Mouse (Mus musculus) thymus, postnatal 4 days (tissue): Measurements from ENCODE around the gene Tnik.

ENCODE experiments used
- DNase-seq: peaks from one replicate; pipeline ENCODE4 v3.0.0; 2021

Tnik gene

GRCm38 (mm10) chr3:28638957-28639356 lies 375.9 kb downstream of the Tnik start:
- no peak for DNase-seq

DNA sequence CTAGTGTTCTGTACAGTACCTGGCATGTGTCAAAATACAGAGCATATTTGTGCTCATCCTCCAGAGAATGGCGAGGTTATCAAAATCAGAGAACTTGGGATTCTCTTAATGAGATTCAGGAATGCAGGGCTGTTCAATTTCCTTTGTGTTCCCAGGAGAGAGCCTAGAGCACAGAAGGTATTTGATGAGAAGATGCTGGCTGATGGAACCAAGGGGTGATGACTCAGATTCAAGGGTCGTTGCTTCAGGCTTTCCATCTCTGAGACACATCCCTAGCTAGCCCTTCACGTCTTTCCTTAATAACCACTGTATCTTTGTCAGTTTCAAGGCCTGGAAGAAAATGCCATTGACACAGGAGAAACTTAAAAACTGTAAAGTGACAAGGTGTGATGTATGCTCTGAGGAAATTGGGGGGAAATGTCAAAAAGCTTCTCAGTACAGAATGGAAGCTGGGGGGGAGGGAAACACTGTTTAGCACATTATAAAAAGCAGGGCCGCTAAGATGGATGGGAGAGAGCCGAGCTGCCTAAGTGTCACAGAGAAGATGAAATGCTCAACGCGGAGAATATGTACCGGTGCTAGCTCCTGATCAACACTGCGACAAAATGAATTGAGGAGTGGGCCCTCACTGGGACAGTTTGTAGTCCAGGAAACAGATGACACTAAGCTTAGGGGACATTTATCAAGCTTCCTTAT lies 380.4 kb downstream of the Tnik start:
- no peak for DNase-seq

- no peak for DNase-seq
Observed at GRCm38 (mm10) chr3:28652574-28652973, 389.6 kb downstream of the Tnik start.

GRCm38 (mm10) chr3:28653043-28653442 lies 390.0 kb downstream of the Tnik start:
- DNase-seq: no peak

DNA sequence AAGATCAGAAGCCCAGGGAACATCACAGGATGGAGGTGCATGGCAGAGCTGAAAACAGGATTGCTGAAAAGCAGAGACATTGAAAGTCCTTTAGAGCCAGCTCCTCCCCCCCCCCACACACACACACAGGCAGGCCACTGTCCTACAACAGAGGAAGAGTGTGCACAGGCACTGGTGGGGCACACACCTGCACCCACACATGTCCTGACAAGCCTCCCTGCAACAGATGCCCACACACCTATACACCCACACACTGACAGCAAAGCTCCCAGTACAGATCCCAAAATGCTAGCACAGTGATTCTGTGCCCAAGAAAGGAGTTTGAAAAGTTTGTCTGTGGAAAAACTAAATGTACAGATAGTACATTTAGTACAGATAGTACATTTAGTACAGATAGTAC lies 391.7 kb downstream of the Tnik start:
- DNase-seq: peak; percentile 14

DNA sequence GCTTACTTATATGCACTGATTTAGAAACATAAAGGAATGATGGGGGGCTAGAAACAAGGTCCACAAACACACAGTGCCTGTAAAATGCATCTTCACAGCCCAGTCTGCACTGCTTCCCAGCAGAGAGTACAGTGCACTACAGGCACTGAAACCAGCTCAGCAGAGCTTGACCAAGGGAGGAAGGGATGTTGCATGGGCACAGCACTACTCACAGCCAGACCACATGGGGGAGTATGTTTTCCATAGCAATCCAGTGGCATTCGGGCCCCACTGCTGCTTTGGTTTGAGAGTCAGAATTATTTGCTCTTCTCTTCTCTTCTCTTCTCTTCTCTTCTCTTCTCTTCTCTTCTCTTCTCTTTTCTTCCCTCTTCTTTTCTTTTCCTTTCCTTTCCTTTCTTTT lies 395.3 kb downstream of the Tnik start:
- no peak for DNase-seq

GRCm38 (mm10) chr3:28680851-28681250 lies 417.8 kb downstream of the Tnik start:
- DNase-seq: no peak

GRCm38 (mm10) chr3:28681866-28682265 lies 418.9 kb downstream of the Tnik start:
- no peak for DNase-seq

- DNase-seq: no peak
Observed at GRCm38 (mm10) chr3:28682411-28682810, 419.4 kb downstream of the Tnik start.

DNA sequence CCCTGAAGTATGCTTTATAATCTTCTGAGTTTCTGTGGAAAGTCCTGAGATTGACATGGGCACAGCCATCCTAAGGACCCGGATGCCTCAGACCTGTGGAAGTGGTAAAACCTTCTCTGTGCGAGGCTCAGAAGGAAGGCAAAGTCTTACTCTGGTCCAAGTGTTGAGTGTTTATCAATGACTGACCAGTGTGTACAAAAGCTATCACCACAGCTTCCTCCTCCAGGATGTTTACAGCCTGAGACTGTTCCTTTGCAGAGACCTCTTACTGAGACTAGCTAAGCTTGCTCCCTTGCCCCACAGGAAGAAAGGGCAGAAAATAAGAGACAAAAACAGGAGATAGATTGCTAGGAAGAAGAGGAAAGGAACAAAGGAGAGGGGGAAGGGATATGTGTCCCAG lies 422.5 kb downstream of the Tnik start:
- no peak for DNase-seq

GRCm38 (mm10) chr3:28694811-28695210 lies 431.8 kb downstream of the Tnik start:
- no peak for DNase-seq

- DNase-seq: no peak
Observed at GRCm38 (mm10) chr3:28695608-28696007, 432.6 kb downstream of the Tnik start.

GRCm38 (mm10) chr3:28696162-28696561 lies 433.1 kb downstream of the Tnik start:
- DNase-seq: no peak

DNA sequence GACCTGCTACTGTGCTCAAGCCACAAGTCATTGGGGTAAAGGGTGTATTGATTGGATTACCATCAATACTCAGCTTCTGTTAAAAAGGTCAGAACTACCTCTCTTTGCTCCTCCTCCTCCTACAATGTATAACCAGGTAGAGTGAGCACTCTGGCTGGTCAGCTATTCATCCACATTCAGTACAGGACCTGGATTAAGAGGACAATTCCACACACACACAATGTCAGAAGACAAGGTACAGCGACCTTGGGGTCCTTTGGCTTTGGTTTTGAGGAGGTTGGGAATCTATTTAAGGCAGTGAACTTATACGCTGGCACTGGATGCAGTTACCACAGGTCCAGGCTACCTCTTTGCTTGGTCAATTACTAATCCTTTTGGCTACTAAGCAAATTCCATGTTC lies 434.8 kb downstream of the Tnik start, which contains the start of gene Slc2a2:
Gene Slc2a2, plus strand, starts transcription at position 107 of the 400 bp plus-strand sequence.
- DNase-seq: no peak

- no peak for DNase-seq
Observed at GRCm38 (mm10) chr3:28699601-28700000, 436.6 kb downstream of the Tnik start.

DNA sequence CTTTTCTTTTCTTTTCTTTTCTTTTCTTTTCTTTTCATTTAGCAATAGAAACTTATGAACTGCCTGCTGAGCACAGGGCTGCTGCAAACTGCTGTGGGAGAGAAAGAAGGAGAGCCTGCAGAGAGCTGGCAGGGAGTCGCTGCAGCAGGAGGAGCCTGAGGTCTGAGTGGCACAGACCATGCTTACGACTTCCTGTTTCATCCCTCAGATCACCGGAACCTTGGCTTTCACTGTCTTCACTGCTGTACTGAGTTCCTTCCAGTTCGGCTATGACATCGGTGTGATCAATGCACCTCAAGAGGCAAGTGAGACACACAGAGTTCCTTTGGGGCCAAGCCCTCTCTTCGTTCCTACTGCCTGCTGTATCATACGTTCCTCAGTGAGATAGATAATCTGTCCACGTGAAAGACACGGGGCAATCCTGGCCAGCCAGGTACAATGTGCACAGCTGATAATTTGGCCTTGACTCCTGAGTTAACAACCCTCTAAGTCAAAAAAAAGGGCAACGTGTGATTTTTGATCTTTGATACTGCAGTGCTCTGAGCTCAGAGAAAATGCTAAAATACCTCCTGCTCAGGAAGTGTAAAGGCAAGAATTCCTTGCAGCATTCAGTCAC lies 442.6 kb downstream of the Tnik start:
- peak; percentile 13 for DNase-seq

DNA sequence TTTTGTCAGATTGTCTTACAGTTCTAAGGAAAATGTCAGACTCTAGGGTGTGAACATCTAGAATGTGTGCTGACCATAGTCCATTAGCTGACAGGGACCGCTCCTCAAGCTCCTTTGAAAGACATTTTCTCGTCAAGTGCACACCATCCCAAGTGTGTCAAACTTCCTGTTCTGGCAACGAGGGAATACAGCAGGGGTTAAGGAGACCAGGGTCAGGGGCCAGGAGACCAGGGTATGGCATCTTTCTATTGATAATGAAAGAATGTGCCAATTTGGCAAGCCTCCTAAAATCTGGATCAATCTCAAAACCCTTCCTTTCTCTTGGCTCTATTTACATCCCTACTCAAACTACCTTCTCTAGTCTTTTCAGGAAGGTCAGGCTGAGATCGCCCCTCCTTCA lies 443.7 kb downstream of the Tnik start:
- no peak for DNase-seq

- no peak for DNase-seq
Observed at GRCm38 (mm10) chr3:28709740-28710139, 446.7 kb downstream of the Tnik start.

DNA sequence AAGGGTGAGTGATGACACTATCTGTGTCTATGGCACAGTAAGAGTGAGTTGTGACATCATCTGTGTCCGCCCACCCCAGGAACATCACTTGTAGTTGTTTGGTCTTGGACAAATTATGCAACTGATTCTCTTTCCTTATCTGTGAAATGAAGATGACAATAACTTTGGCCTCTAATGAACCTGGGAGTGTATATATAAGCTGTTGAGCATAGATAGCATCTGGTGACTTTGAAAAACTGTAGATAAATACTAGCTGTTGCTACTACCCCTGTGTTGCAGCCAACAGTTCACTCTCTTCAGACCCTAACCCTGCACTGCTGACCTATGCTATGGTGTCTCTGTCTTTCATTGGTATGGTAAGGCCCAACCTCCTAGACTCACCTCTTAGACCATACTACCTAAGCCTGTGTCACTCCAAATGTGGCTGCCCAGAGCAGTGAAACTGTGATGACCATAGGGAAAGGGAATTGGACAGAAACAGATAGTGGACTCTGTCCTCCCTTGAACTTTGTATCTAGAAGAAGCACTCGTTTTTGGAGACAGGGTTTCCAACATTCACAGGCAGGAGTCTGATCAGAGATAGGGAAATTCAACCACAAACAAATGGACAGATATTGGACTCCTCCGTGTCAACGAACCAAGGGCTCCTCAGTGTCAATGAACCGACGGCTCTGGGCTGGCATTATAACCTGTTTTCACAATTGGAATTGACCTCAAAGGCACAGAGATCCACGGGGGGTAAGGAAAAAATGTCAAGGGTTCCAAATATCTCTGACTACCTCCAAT lies 451.1 kb downstream of the Tnik start:
- no peak for DNase-seq

GRCm38 (mm10) chr3:28718521-28718920 lies 455.5 kb downstream of the Tnik start:
- DNase-seq: no peak

DNA sequence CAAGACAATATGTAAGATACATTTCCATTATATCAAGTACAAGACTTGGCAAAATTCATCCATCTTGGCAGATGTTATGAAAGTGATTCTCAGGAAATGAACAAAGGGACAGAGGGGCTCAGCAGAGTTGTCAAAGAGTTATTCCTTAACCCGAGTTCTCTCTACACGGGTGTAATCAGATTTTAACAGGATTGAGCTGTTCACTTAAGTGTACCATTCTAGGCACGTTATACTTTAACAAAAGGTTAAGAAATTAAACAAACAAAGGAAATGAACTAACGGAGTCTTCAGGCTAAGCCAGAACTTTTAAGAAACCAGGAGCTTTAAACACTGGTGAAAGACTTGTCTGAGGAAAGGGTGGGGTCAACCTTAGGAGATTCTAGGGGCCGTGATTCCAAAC lies 458.2 kb downstream of the Tnik start:
- DNase-seq: no peak

GRCm38 (mm10) chr3:28721838-28722237 lies 458.8 kb downstream of the Tnik start:
- no peak for DNase-seq

DNA sequence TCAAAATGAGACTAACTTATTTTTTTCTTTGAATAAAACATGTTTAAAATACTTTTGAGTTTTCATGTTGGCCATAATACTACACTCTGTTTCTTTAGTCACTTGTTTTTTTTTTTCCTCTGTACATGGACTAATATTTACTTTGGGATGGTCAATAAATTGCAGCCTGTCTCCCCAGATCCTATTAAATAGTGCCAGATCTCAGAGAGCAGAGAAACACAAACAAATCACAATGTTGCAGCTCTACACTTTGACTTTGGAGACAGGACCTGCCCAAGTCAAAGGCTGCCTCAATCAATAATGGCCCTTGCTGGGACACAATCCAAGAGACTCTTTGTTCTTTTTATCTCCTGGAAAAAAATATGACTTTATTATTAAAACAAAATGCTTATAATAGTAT lies 459.5 kb downstream of the Tnik start:
- DNase-seq: no peak

- DNase-seq: peak; percentile 31
Observed at GRCm38 (mm10) chr3:28723534-28723933, 460.5 kb downstream of the Tnik start.
